Mouse (Mus musculus): ENCODE measurements around the gene Carmil2.

GRCm38 (mm10) chr8:105689983-105690360 is 3.9 kb downstream of the Carmil2 start:
- no peak for TF ChIP-seq CTCF (IDR thresholded peaks at IDR 0.05; ENCODE audit: borderline replicate concordance, control insufficient read depth, extremely low read depth, insufficient read depth, low read length, poor library complexity)
- no peak for TF ChIP-seq POLR2A (IDR thresholded peaks at IDR 0.05; ENCODE audit: control insufficient read depth, extremely low read depth, insufficient read depth, low read length, poor library complexity)
